ENCODE assay signal across 8 mouse cellular contexts in the genomic region with DNA sequence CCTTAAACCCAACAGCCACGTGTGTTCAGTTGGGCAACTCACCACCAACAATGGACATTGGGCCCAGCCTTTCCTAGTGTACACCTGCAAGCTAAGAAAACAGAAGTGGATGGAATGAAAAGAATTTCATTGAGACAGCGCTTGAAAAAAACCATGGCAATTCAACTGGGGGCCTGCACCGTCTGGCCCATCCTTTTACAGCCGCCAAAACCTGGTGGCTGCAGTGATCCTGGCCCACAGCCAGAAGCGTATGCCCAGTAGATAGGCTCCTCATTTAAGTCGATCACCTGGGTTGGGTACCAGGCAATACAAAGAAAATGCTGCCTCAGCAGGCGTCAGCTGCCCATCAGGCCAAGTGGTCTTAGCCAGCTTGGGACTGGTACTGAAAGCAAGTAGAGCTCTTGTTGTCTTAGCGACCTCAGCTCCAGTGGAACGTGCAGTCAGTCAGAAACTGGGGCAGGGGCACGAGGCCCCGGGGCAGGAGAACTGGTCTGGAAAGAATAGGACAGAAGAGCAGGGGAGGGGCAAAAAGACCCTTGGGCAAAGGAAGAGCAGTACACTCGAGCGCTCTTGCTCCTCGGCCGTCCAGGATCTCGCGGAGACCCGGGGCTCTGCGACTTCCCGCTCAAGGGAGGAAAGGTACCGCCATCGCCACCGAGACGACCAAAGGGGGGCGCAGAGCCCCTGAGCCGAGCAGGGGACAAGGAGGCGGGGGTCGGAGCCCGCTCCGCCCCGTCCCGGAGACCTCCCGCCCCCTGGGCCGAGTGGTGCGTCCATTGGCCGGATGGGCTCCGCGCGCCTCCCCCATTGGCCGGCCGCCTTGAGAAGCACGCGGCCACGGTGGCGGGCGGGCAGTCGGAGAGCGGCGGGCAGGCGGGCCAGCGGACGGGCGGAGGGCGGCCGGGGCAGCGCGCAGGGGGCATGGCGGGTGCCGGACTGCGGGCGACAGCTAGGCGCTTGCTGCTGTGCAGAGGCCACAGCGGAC. TPM values are rescaled to one million over a fixed set of nuclear protein-coding genes. Genes with fewer than 3 reads are reported as not detected.
DNase-seq lines count a peak whose midpoint lies in the region; ATAC-seq and TF ChIP-seq lines count a peak whose summit lies in the region.

Gene Nt5dc2, plus strand, starts transcription at position 818 of the 985 bp plus-strand sequence.

- WGBS in intestine, postnatal 0 days = 4% methylated on average over 37 of the region's 63 CpGs

- H3K9me3 ChIP-seq in intestine, postnatal 0 days (ENCODE audit: control insufficient read depth) = no peaks in the 10 kb centered on the region

- H3K4me2 ChIP-seq in intestine, postnatal 0 days (replicated peaks; ENCODE audit: low read depth) = peak within 1 kb of the TSS; percentile 96

- no peaks in the 10 kb centered on the region for H3K27me3 ChIP-seq in intestine, postnatal 0 days (replicated peaks; ENCODE audit: control insufficient read depth, insufficient read depth, low read length)

- TF ChIP-seq CTCF in intestine, postnatal 0 days (IDR thresholded peaks at IDR 0.05; ENCODE audit: low read depth) = peak; percentile 39

- H3K9ac ChIP-seq in intestine, postnatal 0 days (ENCODE audit: low read depth, low read length) = peak within 1 kb of the TSS; percentile 46

- peak; percentile 31; the same call in 1 of the 2 replicates for ATAC-seq in intestine, postnatal 0 days

- H3K36me3 ChIP-seq in intestine, postnatal 0 days (ENCODE audit: control insufficient read depth, insufficient read depth) = no peaks in the 10 kb centered on the region

- H3K4me1 ChIP-seq in intestine, postnatal 0 days (replicated peaks; ENCODE audit: control insufficient read depth, insufficient read depth, low read length) = peaks cover 14% of the 10 kb centered on the region

- peak within 1 kb of the TSS; percentile 64 for H3K4me3 ChIP-seq in intestine, postnatal 0 days (ENCODE audit: low read depth, low read length)

- H3K27ac ChIP-seq in intestine, postnatal 0 days (ENCODE audit: low read depth, low read length) = no peak within 1 kb of the TSS

- peak; percentile 60 to 65 for DNase-seq in cerebellum, adult 18-20 months
- no peak for DNase-seq in cerebellum, adult 9-11 months
- DNase-seq in embryo, embryonic 11 days = peak; percentile 99
- peak; percentile 86 to 92 for DNase-seq in gastrocnemius, postnatal 4 days (ENCODE audit: low spot score in 2 of 2)
- peak; percentile 93 for DNase-seq in liver
- DNase-seq in monocyte, adult 2 months (ENCODE audit: low read depth in 1 of 2, low spot score in 2 of 2) = peak; percentile 14 to 51
- DNase-seq in spleen, postnatal 4 days (ENCODE audit: low spot score in 2 of 2) = peak; percentile 84 to 91

RNA-seq across cellular contexts. Expression of gene Nt5dc2, which starts in this region (rescaled TPM):
- 10 to 100 TPM; 33.9 to 35.4 TPM for total RNA-seq in gastrocnemius, postnatal 4 days (2021)
- polyA plus RNA-seq in intestine, postnatal 0 days (2015; fragmentation: Nextera tagmentation; extraction: Ambion mirVana) = 31.2 and 34.9 TPM in 2 replicates
